ENCODE assay signal across 28 mouse cellular contexts in genomic region chr1:46858579-46858978, GRCm38 (mm10).
"Had no signal": no experiment of that assay in that cellular context is flagged by ENCODE, and none has a peak within 500 bp of the region (broad histone marks: within the 10 kb centered on the region; RNA-seq: fewer than 3 reads in every experiment).

No protein-coding gene starts in this region.

- H3K36me3 ChIP-seq: heart, embryonic 10.5 days; heart, embryonic 12.5 days; hindbrain, embryonic 10.5 days; hindbrain, embryonic 12.5 days; intestine, embryonic 15.5 days; limb, embryonic 13.5 days; limb, embryonic 15.5 days; liver, embryonic 12.5 days had no signal

- H3K9me3 ChIP-seq: heart, embryonic 10.5 days; heart, embryonic 12.5 days; hindbrain, embryonic 10.5 days; hindbrain, embryonic 12.5 days; intestine, embryonic 15.5 days; limb, embryonic 13.5 days; limb, embryonic 15.5 days; liver, embryonic 12.5 days had no signal

- H3K4me1 ChIP-seq: intestine, embryonic 15.5 days had no signal

- H3K27ac ChIP-seq: gastrocnemius, adult 2 months; heart, adult 2 months; heart, embryonic 10.5 days; hindbrain, embryonic 10.5 days; hindbrain, embryonic 12.5 days; hindbrain, embryonic 14.5 days; intestine, embryonic 15.5 days; kidney, postnatal 0 days; limb, embryonic 13.5 days; limb, embryonic 15.5 days; liver, embryonic 12.5 days; liver, embryonic 14.5 days had no signal

- ATAC-seq: hindbrain, embryonic 16.5 days; inflammation-experienced regulatory T-cells, adult 6 months; intestine, embryonic 15.5 days; intestine, postnatal 0 days; liver, embryonic 12.5 days had no signal

- H3K4me3 ChIP-seq: gastrocnemius, adult 2 months; heart, adult 2 months; heart, embryonic 10.5 days; heart, embryonic 12.5 days; hindbrain, embryonic 10.5 days; hindbrain, embryonic 12.5 days; intestine, embryonic 15.5 days; limb, embryonic 13.5 days; limb, embryonic 15.5 days; liver, embryonic 12.5 days had no signal

- H3K4me2 ChIP-seq: heart, embryonic 12.5 days; hindbrain, embryonic 12.5 days; hindbrain, embryonic 14.5 days; intestine, embryonic 15.5 days; limb, embryonic 13.5 days; limb, embryonic 15.5 days; liver, embryonic 12.5 days had no signal

- H3K27me3 ChIP-seq: heart, embryonic 12.5 days; hindbrain, embryonic 12.5 days; intestine, embryonic 15.5 days; limb, embryonic 13.5 days; limb, embryonic 15.5 days; liver, embryonic 12.5 days had no signal

- H3K9ac ChIP-seq: heart, embryonic 12.5 days; hindbrain, embryonic 12.5 days; hindbrain, embryonic 14.5 days; intestine, embryonic 15.5 days; limb, embryonic 13.5 days; limb, embryonic 15.5 days; liver, embryonic 12.5 days; liver, embryonic 14.5 days had no signal

- DNase-seq: gastrocnemius, adult 2 months; gastrocnemius, postnatal 10 days; gastrocnemius, postnatal 25 days; heart, adult 11 months; heart, adult 2 months; heart, postnatal 10 days; heart, postnatal 4 days; kidney, adult 18-20 months; kidney, adult 8-10 months; kidney, postnatal 14 days; kidney, postnatal 36 days; layer of hippocampus, adult 9-11 months; layer of hippocampus, postnatal 36 days; left cerebral cortex, postnatal 4 days had no signal
